Mouse (Mus musculus) intestine, embryonic 15.5 days (tissue): ENCODE results near the gene Fam160a1. TPM values are rescaled to one million over a fixed set of nuclear protein-coding genes. Genes with fewer than 3 reads are reported as not detected.

Experiments
- ATAC-seq: fragments of 200-750 bp; cut with Nextera tagmentation; 2 replicates; pipeline ENCODE4 v1.8.0; 2017; ENCODE audit warnings: moderate TSS enrichment, moderate library complexity
- H3K27ac ChIP-seq: fragments of 300-500 bp; sonication (generic); 2 replicates; pipeline ENCODE4 v1.5.1; 2015; ENCODE audit warnings: mild to moderate bottlenecking, inconsistent platforms
- H3K27me3 ChIP-seq: fragments of 300-500 bp; sonication (generic); replicated peaks from 2 replicates; pipeline ENCODE4 v1.6.1; 2015; ENCODE audit warnings: inconsistent platforms
- H3K36me3 ChIP-seq: fragments of 300-500 bp; sonication (generic); 2 replicates; pipeline ENCODE4 v1.6.1; 2015; ENCODE audit warnings: inconsistent platforms
- H3K4me1 ChIP-seq: fragments of 300-500 bp; sonication (generic); replicated peaks from 2 replicates; pipeline ENCODE4 v1.6.1; 2015; ENCODE audit warnings: inconsistent platforms
- H3K4me2 ChIP-seq: fragments of 300-500 bp; sonication (generic); replicated peaks from 2 replicates; pipeline ENCODE4 v1.6.1; 2015; ENCODE audit warnings: mild to moderate bottlenecking, inconsistent platforms
- H3K4me3 ChIP-seq: fragments of 300-500 bp; sonication (generic); replicated peaks from 2 replicates; pipeline ENCODE4 v1.5.1; 2015; ENCODE audit warnings: inconsistent platforms
- H3K9ac ChIP-seq: fragments of 300-500 bp; sonication (generic); 2 replicates; pipeline ENCODE4 v1.6.1; 2015; ENCODE audit warnings: inconsistent platforms
- H3K9me3 ChIP-seq: fragments of 300-500 bp; sonication (generic); 2 replicates; pipeline ENCODE4 v1.6.1; 2016; ENCODE audit warnings: inconsistent platforms
- WGBS: fragments of 180-500 bp; shearing (Covaris S2); methylation state at CpG from one replicate; pipeline ENCODE4 v1.1.7; 2015; 5-methylcytosine and 5-hydroxymethylcytosine counted together
- polyA plus RNA-seq: library from polyadenylated mRNA; unstranded; fragments of >200 nt; fragmentation: Nextera tagmentation; extraction: Ambion mirVana; gene quantifications from 2 replicates; pipeline ENCODE4 v1.2.1, GENCODE M21; 2015

The Fam160a1 gene
- polyA plus RNA-seq, 1 experiment from 2014 or later, result 3.1 TPM

DNA sequence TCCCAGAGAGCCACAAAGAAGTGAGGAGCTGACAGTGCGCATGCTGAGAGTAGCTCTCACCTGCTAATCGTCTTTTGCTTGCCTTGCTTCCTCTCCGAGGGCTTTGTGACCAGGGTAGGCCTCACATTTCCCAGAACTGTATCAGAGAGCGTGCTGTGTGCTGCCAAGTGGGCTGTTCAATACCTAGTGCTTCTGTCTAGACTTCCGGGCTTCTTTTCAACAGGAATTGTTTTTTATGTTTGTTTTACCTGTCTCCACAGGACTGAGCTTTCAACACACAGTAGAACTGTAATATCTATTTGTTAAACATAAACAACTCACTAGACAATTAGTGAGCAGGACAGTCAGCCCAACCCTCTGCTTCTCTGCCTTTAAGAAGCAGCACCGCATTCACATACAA lies 28.2 kb upstream of the Fam160a1 start:
- Histone ChIP-seq H3K4me1 (peaks cover 9% of the 10 kb centered on the region; the same call in 1 of the 2 replicates), H3K27ac (no peak overlapping the region), H3K4me2 (no peak overlapping the region), H3K9ac (no peak overlapping the region), H3K4me3 (no peak overlapping the region), H3K36me3 (no peaks in the 10 kb centered on the region), H3K9me3 (no peaks in the 10 kb centered on the region), H3K27me3 (no peaks in the 10 kb centered on the region)
- ATAC-seq, result no peak
- WGBS, result 74% methylated on average over 6 of the region's 6 CpGs

GRCm38 (mm10) chr3:85842881-85843218 lies 25.8 kb upstream of the Fam160a1 start:
- peak; percentile 59; the same call in 1 of the 2 replicates for ATAC-seq
- H3K9ac ChIP-seq, result no peak overlapping the region
- H3K27ac ChIP-seq, result no peak overlapping the region

DNA sequence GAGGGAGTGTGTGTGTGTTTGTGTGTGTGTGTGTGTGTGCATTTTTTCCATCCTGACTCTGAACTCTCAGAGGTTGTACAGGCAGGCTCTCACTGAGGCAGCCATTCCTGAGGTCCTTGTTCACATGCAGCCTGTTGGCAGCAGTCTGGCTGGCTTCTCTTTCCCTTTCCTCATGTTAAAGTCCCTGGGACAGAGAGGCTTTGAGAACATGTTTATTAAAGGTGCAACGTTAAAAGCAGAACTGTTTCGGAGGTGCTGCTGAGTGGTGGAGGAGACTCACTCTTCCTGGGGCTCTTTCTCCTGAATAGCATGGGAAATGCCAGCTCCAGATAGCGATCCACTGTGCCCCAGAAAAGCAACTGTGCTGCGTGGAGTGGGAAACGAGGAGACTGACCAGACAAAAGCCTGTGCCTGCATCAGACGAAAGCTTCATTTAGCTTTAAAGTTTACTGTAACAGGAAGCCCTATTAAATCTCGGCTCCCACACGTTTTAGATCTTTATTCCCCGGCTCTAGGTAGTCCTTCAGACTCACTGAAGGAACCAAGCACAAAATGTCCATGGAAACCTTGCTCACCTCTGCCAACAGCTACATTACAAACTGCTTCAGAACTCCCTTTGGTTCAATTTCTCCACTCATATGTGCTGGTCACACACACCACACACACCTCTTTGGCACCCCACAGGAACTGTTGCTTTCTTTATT lies 25.2 kb upstream of the Fam160a1 start:
- H3K4me2 ChIP-seq, result 0 out of 2 replicates have a peak overlapping the region, but pooled peaks have one; percentile 9

More at GRCm38 (mm10) chr3:85842881-85843218, 25.8 kb upstream of the Fam160a1 start:
- peaks cover 9% of the 10 kb centered on the region; the same call in 1 of the 2 replicates for H3K4me1 ChIP-seq
- H3K4me3 ChIP-seq, result no peak overlapping the region
- H3K27me3 ChIP-seq, result no peaks in the 10 kb centered on the region
- H3K4me2 ChIP-seq, result no peak overlapping the region
- no peaks in the 10 kb centered on the region for H3K9me3 ChIP-seq
- H3K36me3 ChIP-seq, result no peaks in the 10 kb centered on the region

DNA sequence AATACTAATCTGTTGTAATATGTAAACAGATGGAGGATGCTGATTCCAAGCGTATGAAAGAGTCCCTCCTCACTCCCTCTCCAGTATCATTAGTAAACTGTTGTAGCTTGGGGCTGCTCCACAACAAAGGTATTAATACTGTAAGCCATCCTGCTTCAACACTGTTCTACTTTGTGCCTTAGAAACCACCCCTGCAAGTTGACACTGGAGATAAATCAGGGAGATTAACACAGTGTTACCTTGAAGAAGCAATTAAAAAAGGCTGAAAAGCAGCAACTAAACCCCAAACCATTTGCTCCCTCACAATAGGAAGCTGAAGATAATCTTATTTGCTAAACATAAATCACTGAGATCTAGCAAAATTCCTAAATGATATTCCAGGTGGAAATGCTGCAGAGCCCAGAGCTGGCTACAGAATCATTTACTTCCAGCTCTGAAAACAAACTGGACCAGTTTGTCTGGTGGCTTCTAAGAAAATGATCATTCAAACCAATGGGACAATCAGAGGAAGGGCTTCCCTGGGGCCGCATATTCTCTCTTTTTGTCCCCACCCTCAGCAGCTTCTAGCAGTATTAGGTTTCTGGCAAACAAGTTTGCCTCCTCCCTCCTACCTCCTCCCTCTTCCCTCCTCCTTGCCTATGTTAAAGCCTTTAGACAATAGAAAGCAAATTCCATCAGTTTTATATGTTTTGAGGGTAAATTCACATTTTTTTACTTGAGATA lies 24.5 kb upstream of the Fam160a1 start:
- 30% methylated on average over 2 of the region's 2 CpGs for WGBS
- Histone ChIP-seq H3K4me3 (no peak overlapping the region), H3K36me3 (no peaks in the 10 kb centered on the region), H3K9me3 (no peaks in the 10 kb centered on the region), H3K27ac (no peak overlapping the region), H3K27me3 (no peaks in the 10 kb centered on the region), H3K4me2 (no peak overlapping the region), H3K4me1 (peaks cover 9% of the 10 kb centered on the region; the same call in 1 of the 2 replicates), H3K9ac (no peak overlapping the region)
- peak; percentile 58 for ATAC-seq

More for the DNA sequence above, 25.2 kb upstream of the Fam160a1 start:
- ATAC-seq, result peak; percentile 41; the same call in 1 of the 2 replicates
- Histone ChIP-seq H3K27me3 (no peaks in the 10 kb centered on the region), H3K4me1 (peaks cover 9% of the 10 kb centered on the region; the same call in 1 of the 2 replicates), H3K27ac (peak overlapping the region; percentile 40; the same call in 1 of the 2 replicates), H3K9me3 (no peaks in the 10 kb centered on the region), H3K4me3 (no peak overlapping the region), H3K36me3 (no peaks in the 10 kb centered on the region), H3K9ac (no peak overlapping the region)
- 28% methylated on average over 9 of the region's 9 CpGs for WGBS

- Histone ChIP-seq H3K4me3 (no peak overlapping the region), H3K27me3 (no peaks in the 10 kb centered on the region), H3K9me3 (no peaks in the 10 kb centered on the region), H3K36me3 (no peaks in the 10 kb centered on the region), H3K4me2 (no peak overlapping the region), H3K27ac (no peak overlapping the region), H3K4me1 (no peaks in the 10 kb centered on the region), H3K9ac (no peak overlapping the region)
- 69% methylated on average over 1 of the region's 1 CpGs for WGBS
- no peak for ATAC-seq
These were observed 16.5 kb upstream of the Fam160a1 start for GRCm38 (mm10) chr3:85833627-85834026.

GRCm38 (mm10) chr3:85832490-85833155 lies 15.5 kb upstream of the Fam160a1 start:
- ATAC-seq, result no peak
- WGBS, result 75% methylated on average over 10 of the region's 10 CpGs
- no peaks in the 10 kb centered on the region for H3K9me3 ChIP-seq
- H3K36me3 ChIP-seq, result no peaks in the 10 kb centered on the region
- no peak overlapping the region for H3K9ac ChIP-seq
- H3K4me3 ChIP-seq, result no peak overlapping the region
- H3K4me2 ChIP-seq, result no peak overlapping the region
- H3K27me3 ChIP-seq, result no peaks in the 10 kb centered on the region
- no peaks in the 10 kb centered on the region for H3K4me1 ChIP-seq
- no peak overlapping the region for H3K27ac ChIP-seq

DNA sequence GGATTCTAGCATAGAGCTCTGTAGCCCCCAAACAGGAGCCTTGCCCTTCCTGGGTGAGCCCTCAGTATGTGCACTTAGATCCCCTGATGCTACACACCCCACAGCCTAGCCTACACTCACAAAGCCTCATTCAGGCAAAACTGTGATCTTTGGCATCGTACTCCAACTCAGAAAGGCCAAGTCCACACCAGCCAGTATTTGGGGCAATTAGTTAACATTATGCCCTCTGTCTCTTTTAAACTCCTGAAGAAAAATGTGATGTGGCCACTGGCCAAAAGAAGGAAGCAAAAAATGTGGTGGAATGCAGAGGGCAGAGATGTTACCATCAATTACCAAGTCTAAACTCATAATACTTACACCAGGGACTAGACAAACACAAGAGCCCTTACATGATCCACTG lies 14.7 kb upstream of the Fam160a1 start:
- H3K27me3 ChIP-seq, result no peaks in the 10 kb centered on the region
- H3K9ac ChIP-seq, result no peak overlapping the region
- ATAC-seq, result no peak
- H3K27ac ChIP-seq, result no peak overlapping the region
- no peaks in the 10 kb centered on the region for H3K4me1 ChIP-seq
- no peaks in the 10 kb centered on the region for H3K9me3 ChIP-seq
- WGBS, result 73% methylated on average over 1 of the region's 1 CpGs
- H3K4me2 ChIP-seq, result no peak overlapping the region
- H3K36me3 ChIP-seq, result no peaks in the 10 kb centered on the region
- no peak overlapping the region for H3K4me3 ChIP-seq

DNA sequence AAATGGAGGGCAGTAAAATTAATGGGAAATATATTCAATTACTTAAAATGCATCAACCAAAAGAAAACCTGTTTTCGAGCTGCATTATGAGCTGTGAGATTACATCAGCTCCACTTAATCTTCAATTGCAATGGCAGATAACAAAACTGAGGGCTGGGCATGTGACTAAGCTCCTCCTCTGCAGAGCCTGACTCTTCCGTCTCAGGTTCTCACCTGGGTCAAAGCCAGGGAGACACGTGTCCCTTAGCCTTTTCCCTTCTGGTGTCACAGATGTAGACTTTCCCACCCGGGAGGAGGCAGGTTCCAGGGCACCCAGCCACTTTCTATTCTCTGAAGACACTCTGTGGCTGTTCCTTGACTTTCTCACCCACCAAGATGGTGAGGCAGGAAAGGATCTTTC lies 12.0 kb upstream of the Fam160a1 start:
- H3K4me1 ChIP-seq, result no peaks in the 10 kb centered on the region
- H3K36me3 ChIP-seq, result no peaks in the 10 kb centered on the region
- H3K27ac ChIP-seq, result no peak overlapping the region
- no peaks in the 10 kb centered on the region for H3K27me3 ChIP-seq
- WGBS, result 61% methylated on average over 4 of the region's 4 CpGs
- no peaks in the 10 kb centered on the region for H3K9me3 ChIP-seq
- H3K9ac ChIP-seq, result no peak overlapping the region
- 0 out of 2 replicates have a peak, but pooled peaks have one; percentile 25 for ATAC-seq
- no peak overlapping the region for H3K4me3 ChIP-seq
- H3K4me2 ChIP-seq, result no peak overlapping the region

DNA sequence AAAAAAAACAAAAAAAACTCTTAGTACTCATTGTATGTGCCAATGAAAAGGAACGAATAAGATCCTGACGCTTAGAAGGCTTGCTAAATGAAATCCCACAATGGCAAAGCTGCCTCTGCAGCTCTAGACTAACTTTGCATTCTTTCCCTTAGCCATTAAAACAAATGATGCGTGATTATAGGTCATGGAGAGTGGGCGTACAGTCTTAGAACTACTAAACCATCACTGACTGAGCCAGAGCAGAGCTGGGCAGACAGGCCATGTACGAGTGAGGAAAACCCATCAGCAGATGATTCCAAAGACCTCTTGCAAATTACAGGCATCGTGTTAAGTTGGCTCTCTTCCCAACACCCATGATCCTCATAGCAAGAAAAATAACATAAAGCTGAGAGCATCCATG lies 10.7 kb upstream of the Fam160a1 start:
- Histone ChIP-seq H3K9ac (no peak overlapping the region), H3K27ac (no peak overlapping the region), H3K4me2 (no peak overlapping the region), H3K9me3 (no peaks in the 10 kb centered on the region), H3K4me1 (no peaks in the 10 kb centered on the region), H3K4me3 (no peak overlapping the region), H3K27me3 (no peaks in the 10 kb centered on the region), H3K36me3 (no peaks in the 10 kb centered on the region)
- WGBS, result 78% methylated on average over 6 of the region's 6 CpGs
- no peak for ATAC-seq

DNA sequence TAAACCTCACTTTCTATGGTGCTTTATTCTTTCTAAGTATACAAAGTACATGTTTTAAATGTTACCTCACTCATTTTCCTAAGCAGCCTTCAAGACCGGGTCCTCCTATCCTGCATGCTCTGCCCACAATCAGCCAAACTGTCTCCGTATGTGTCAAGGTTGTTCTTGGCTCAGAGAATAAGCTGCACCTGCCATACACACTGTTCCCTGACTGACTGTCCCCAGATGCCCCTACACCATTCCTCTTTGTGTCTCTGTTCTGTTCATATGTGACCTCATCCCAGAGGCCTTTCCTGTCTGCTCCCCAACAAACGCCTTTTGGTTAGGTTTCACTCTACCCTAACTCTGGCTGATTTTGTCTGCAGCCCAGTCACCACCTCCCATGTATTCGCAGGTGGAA lies 10.2 kb upstream of the Fam160a1 start:
- Histone ChIP-seq H3K4me1 (no peaks in the 10 kb centered on the region), H3K9ac (no peak overlapping the region), H3K9me3 (no peaks in the 10 kb centered on the region), H3K4me3 (no peak overlapping the region), H3K27ac (no peak overlapping the region), H3K36me3 (no peaks in the 10 kb centered on the region), H3K4me2 (no peak overlapping the region), H3K27me3 (no peaks in the 10 kb centered on the region)
- no peak for ATAC-seq
- WGBS, result 73% methylated on average over 4 of the region's 4 CpGs

DNA sequence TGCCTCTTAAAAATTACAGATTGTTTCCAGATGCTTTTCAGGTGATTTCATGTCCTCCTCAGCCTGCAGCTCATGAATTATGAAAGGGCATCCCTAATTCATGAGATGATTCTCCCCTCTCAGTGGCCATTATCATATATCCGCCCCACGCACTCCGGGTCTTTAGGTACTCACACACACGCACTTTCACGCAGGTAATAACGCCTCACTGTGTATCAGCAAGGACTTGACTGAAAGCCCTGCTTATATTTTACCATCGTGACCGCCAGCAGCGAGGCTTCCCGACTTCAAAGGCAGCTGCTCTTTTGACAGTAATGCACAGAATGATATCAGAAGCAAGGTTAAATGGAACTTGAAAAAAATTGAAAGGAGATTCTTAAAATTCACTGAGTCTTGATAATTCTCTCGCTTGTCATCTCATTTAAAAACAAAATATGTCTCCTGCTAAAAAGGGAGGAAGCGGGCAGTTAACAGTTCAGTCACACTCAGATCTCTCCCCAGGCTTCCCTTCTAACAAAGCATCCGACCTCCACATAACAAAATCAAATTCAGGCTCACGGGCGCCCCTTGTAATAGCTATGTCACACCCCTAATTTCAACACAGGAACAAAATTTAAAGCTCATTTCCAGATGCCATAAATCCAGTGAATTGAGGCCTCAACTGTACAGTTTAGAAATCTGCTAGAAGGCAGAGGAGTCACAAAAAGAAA lies 3.9 kb upstream of the Fam160a1 start:
- Histone ChIP-seq H3K4me2 (no peak overlapping the region), H3K4me3 (no peak overlapping the region), H3K9ac (no peak overlapping the region), H3K4me1 (no peaks in the 10 kb centered on the region), H3K27ac (no peak overlapping the region), H3K9me3 (no peaks in the 10 kb centered on the region), H3K27me3 (no peaks in the 10 kb centered on the region), H3K36me3 (no peaks in the 10 kb centered on the region)
- 72% methylated on average over 15 of the region's 15 CpGs for WGBS
- ATAC-seq, result no peak

- H3K36me3 ChIP-seq, result no peaks in the 10 kb centered on the region
- H3K4me2 ChIP-seq, result no peak overlapping the region
- H3K4me3 ChIP-seq, result no peak overlapping the region
- no peak overlapping the region for H3K9ac ChIP-seq
- 70% methylated on average over 3 of the region's 3 CpGs for WGBS
- no peaks in the 10 kb centered on the region for H3K4me1 ChIP-seq
- H3K9me3 ChIP-seq, result no peaks in the 10 kb centered on the region
- H3K27me3 ChIP-seq, result no peaks in the 10 kb centered on the region
- ATAC-seq, result no peak
- H3K27ac ChIP-seq, result no peak overlapping the region
These were observed 2.2 kb upstream of the Fam160a1 start for GRCm38 (mm10) chr3:85819319-85819718.
